In genomic region chr3:126326628-126327325, GRCm38 (mm10) we compare ENCODE assay signal across 20 mouse cellular contexts. TPM values are rescaled to one million over a fixed set of nuclear protein-coding genes. Genes with fewer than 3 reads are reported as not detected.
DNase-seq lines count a peak whose midpoint lies in the region; ATAC-seq and TF ChIP-seq lines count a peak whose summit lies in the region.
"Had no signal": no experiment of that assay in that cellular context is flagged by ENCODE, and none has a peak within 500 bp of the region (broad histone marks: within the 10 kb centered on the region; RNA-seq: fewer than 3 reads in every experiment).

No protein-coding gene starts in this region.

- peaks cover 10% of the 10 kb centered on the region for H3K4me1 ChIP-seq in forebrain, embryonic 16.5 days (replicated peaks; ENCODE audit: control insufficient read depth, insufficient read depth, low read length)
- no peaks in the 10 kb centered on the region; the same call in 1 of the 2 replicates for H3K4me1 ChIP-seq in forebrain, embryonic 14.5 days (ENCODE audit: control insufficient read depth, insufficient read depth, low read length)
- H3K4me1 ChIP-seq in kidney, adult 2 months (ENCODE audit: control insufficient read depth, insufficient read depth, low read length) = no peaks in the 10 kb centered on the region
- H3K4me1 ChIP-seq in stomach, embryonic 16.5 days (ENCODE audit: control insufficient read depth, insufficient read depth, low read length) = no peaks in the 10 kb centered on the region
- H3K4me1 ChIP-seq: heart, embryonic 13.5 days; limb, embryonic 10.5 days; limb, embryonic 15.5 days; liver, embryonic 13.5 days had no signal

- H3K36me3 ChIP-seq in forebrain, embryonic 16.5 days (ENCODE audit: control insufficient read depth, insufficient read depth) = no peaks in the 10 kb centered on the region
- no peaks in the 10 kb centered on the region for H3K36me3 ChIP-seq in forebrain, embryonic 14.5 days (ENCODE audit: control insufficient read depth, insufficient read depth, low read length)
- no peaks in the 10 kb centered on the region for H3K36me3 ChIP-seq in kidney, adult 2 months (ENCODE audit: control insufficient read depth, insufficient read depth, low read length)
- no peaks in the 10 kb centered on the region for H3K36me3 ChIP-seq in stomach, embryonic 16.5 days (ENCODE audit: control insufficient read depth, insufficient read depth, low read length)
- H3K36me3 ChIP-seq: heart, embryonic 13.5 days; hindbrain, embryonic 13.5 days; limb, embryonic 10.5 days; limb, embryonic 15.5 days; liver, embryonic 13.5 days had no signal

- TF ChIP-seq CTCF in kidney, adult 2 months (conservative IDR thresholded peaks at IDR 0.05; ENCODE audit: insufficient read depth, insufficient read length, low read depth, low read length) = no peak

- 0 out of 2 replicates have a peak, but pooled peaks have one; percentile 12 for ATAC-seq in forebrain, embryonic 16.5 days
- no peak for ATAC-seq in forebrain, embryonic 14.5 days
- ATAC-seq in stomach, embryonic 16.5 days (ENCODE audit: insufficient read depth, low FRiP score) = 0 out of 2 replicates have a peak, but pooled peaks have one; percentile 13
- ATAC-seq: CD4-positive, CD25-positive, alpha-beta regulatory T cell, adult 4 months; midbrain, embryonic 16.5 days had no signal

- H3K4me2 ChIP-seq in forebrain, embryonic 16.5 days (ENCODE audit: low read length) = no peak overlapping the region
- H3K4me2 ChIP-seq in forebrain, embryonic 14.5 days (ENCODE audit: low read length) = no peak overlapping the region
- H3K4me2 ChIP-seq in stomach, embryonic 16.5 days (ENCODE audit: low read depth, low read length) = no peak overlapping the region
- H3K4me2 ChIP-seq: heart, embryonic 13.5 days; hindbrain, embryonic 13.5 days; limb, embryonic 15.5 days; liver, embryonic 13.5 days; midbrain, embryonic 11.5 days had no signal

- no peaks in the 10 kb centered on the region for H3K27me3 ChIP-seq in forebrain, embryonic 16.5 days (replicated peaks; ENCODE audit: control insufficient read depth, insufficient read depth, low read length)
- no peaks in the 10 kb centered on the region for H3K27me3 ChIP-seq in forebrain, embryonic 14.5 days (replicated peaks; ENCODE audit: control insufficient read depth, insufficient read depth, low read length)
- H3K27me3 ChIP-seq in kidney, adult 2 months (replicated peaks; ENCODE audit: control insufficient read depth, insufficient read depth, low read length) = no peaks in the 10 kb centered on the region
- H3K27me3 ChIP-seq in stomach, embryonic 16.5 days (ENCODE audit: control insufficient read depth, insufficient read depth, low read length) = no peaks in the 10 kb centered on the region
- H3K27me3 ChIP-seq: heart, embryonic 13.5 days; hindbrain, embryonic 13.5 days; limb, embryonic 15.5 days; liver, embryonic 13.5 days had no signal

- no peak overlapping the region for H3K4me3 ChIP-seq in forebrain, embryonic 16.5 days (replicated peaks; ENCODE audit: low read length)
- no peak overlapping the region for H3K4me3 ChIP-seq in forebrain, embryonic 14.5 days (ENCODE audit: low read depth, low read length)
- H3K4me3 ChIP-seq in kidney, adult 2 months (ENCODE audit: insufficient read depth, low read depth, low read length) = no peak overlapping the region
- no peak overlapping the region for H3K4me3 ChIP-seq in stomach, embryonic 16.5 days (replicated peaks; ENCODE audit: low read length)
- H3K4me3 ChIP-seq: heart, embryonic 13.5 days; hindbrain, embryonic 13.5 days; limb, embryonic 10.5 days; limb, embryonic 15.5 days; liver, embryonic 13.5 days had no signal

- no peaks in the 10 kb centered on the region for H3K9me3 ChIP-seq in forebrain, embryonic 16.5 days (ENCODE audit: control insufficient read depth, low read length)
- H3K9me3 ChIP-seq in forebrain, embryonic 14.5 days (replicated peaks; ENCODE audit: control insufficient read depth, low read length) = no peaks in the 10 kb centered on the region
- no peaks in the 10 kb centered on the region for H3K9me3 ChIP-seq in stomach, embryonic 16.5 days (replicated peaks; ENCODE audit: control insufficient read depth, low read length)
- H3K9me3 ChIP-seq: heart, embryonic 13.5 days; hindbrain, embryonic 13.5 days; limb, embryonic 10.5 days; limb, embryonic 15.5 days; liver, embryonic 13.5 days had no signal

- 92% methylated on average over 2 of the region's 2 CpGs for WGBS in forebrain, embryonic 16.5 days
- 84% methylated on average over 2 of the region's 2 CpGs for WGBS in forebrain, embryonic 14.5 days
- WGBS in kidney, adult 2 months = 47% methylated on average over 2 of the region's 2 CpGs
- 50% methylated on average over 2 of the region's 2 CpGs for WGBS in stomach, embryonic 16.5 days

- TF ChIP-seq POLR2A in kidney, adult 2 months (IDR thresholded peaks at IDR 0.05; ENCODE audit: low read depth, low read length) = no peak

- no peak for DNase-seq in forebrain, embryonic 14.5 days (ENCODE audit: low spot score)
- peak; percentile 2 for DNase-seq in kidney, adult 9 months
- no peak for DNase-seq in kidney, adult 11 months
- peak; percentile 11 for DNase-seq in kidney, postnatal 10 days
- DNase-seq in kidney, adult 2 months = no peak
- DNase-seq: cerebellum, adult 18-20 months; gastrocnemius, postnatal 10 days; liver, embryonic 13.5 days; right cerebral cortex, postnatal 25 days; thymus, adult 2 months; thymus, postnatal 36 days had no signal

- no peak overlapping the region for H3K27ac ChIP-seq in forebrain, embryonic 16.5 days (ENCODE audit: low read length)
- H3K27ac ChIP-seq in forebrain, embryonic 14.5 days (ENCODE audit: low read depth, low read length) = no peak overlapping the region
- no peak overlapping the region for H3K27ac ChIP-seq in kidney, adult 2 months (ENCODE audit: insufficient read depth, low read depth, low read length)
- H3K27ac ChIP-seq in stomach, embryonic 16.5 days (ENCODE audit: low read length) = no peak overlapping the region
- H3K27ac ChIP-seq: heart, embryonic 13.5 days; hindbrain, embryonic 13.5 days; limb, embryonic 10.5 days; limb, embryonic 15.5 days; liver, embryonic 13.5 days had no signal

- no peak overlapping the region for H3K9ac ChIP-seq in forebrain, embryonic 16.5 days (replicated peaks; ENCODE audit: low read depth, low read length)
- no peak overlapping the region for H3K9ac ChIP-seq in forebrain, embryonic 14.5 days (ENCODE audit: low read length)
- no peak overlapping the region for H3K9ac ChIP-seq in stomach, embryonic 16.5 days (ENCODE audit: low read length)
- H3K9ac ChIP-seq: heart, embryonic 13.5 days; hindbrain, embryonic 13.5 days; limb, embryonic 15.5 days; liver, embryonic 13.5 days had no signal

RNA-seq across cellular contexts. Expression of gene Arsj, which starts 36.7 kb away (rescaled TPM):
- 0.05 and 0.17 TPM in 2 replicates for polyA plus RNA-seq in forebrain, embryonic 16.5 days (2015; fragmentation: Nextera tagmentation; extraction: Ambion mirVana)
- polyA plus RNA-seq in forebrain, embryonic 14.5 days (2014; fragmentation: Nextera tagmentation; extraction: Ambion mirVana) = 0.11 and 0.14 TPM in 2 replicates
- 0.06 and 0.08 TPM in 2 replicates for polyA plus RNA-seq in kidney, adult 2 months (2012; rRNA removed)
- 2.7 and 2.8 TPM in 2 replicates for polyA plus RNA-seq in stomach, embryonic 16.5 days (2015; fragmentation: Nextera tagmentation; extraction: Ambion mirVana)
- polyA plus RNA-seq: CD4-positive, CD25-positive, alpha-beta regulatory T cell, adult 4 months; liver, embryonic 13.5 days had no signal

Comparison
In these comparisons a context has a peak if more than half of its experiments do, and no peak if none do; other contexts are left out.
1. DNase-seq: peak in kidney, adult 9 months (single experiment) and kidney, postnatal 10 days (single experiment); none in forebrain, embryonic 14.5 days (single experiment), kidney, adult 11 months (single experiment) and kidney, adult 2 months (single experiment).